In genomic region chr13:100659864-100660456, GRCm38 (mm10) we compare ENCODE assay signal across 9 mouse cellular contexts. TPM values are rescaled to one million over a fixed set of nuclear protein-coding genes. Genes with fewer than 3 reads are reported as not detected.
A peak's percentile ranks its signal among the peaks of the same experiment; 100 is the strongest.
DNase-seq lines count a peak whose midpoint lies in the region; ATAC-seq and TF ChIP-seq lines count a peak whose summit lies in the region.
"Had no signal": no experiment of that assay in that cellular context is flagged by ENCODE, and none has a peak within 500 bp of the region (broad histone marks: within the 10 kb centered on the region; RNA-seq: fewer than 3 reads in every experiment).

No protein-coding gene starts in this region.

- intact Hi-C loops in left cerebral cortex, postnatal 4 days (cut with DNase I), result no loop called here

- WGBS in hindbrain, postnatal 0 days, result 48% methylated on average over 4 of the region's 4 CpGs
- 54% methylated on average over 4 of the region's 4 CpGs for WGBS in midbrain, embryonic 13.5 days

- H3K27me3 ChIP-seq in hindbrain, postnatal 0 days (ENCODE audit: insufficient read depth, low read length), result no peaks in the 10 kb centered on the region
- H3K27me3 ChIP-seq in midbrain, embryonic 13.5 days, result no peaks in the 10 kb centered on the region
- H3K27me3 ChIP-seq: embryonic facial prominence, embryonic 13.5 days had no signal

- peak; percentile 68 for ATAC-seq in erythroblast, adult 5-6 weeks (replicated peaks; ENCODE audit: low FRiP score, poor library complexity, severe bottlenecking)
- ATAC-seq in hindbrain, postnatal 0 days, result peak; percentile 49; the same call in 1 of the 2 replicates
- peak; percentile 43; the same call in 1 of the 2 replicates for ATAC-seq in midbrain, embryonic 13.5 days

- H3K27ac ChIP-seq in hindbrain, postnatal 0 days, result no peak overlapping the region
- no peak overlapping the region for H3K27ac ChIP-seq in midbrain, embryonic 13.5 days
- H3K27ac ChIP-seq: embryonic facial prominence, embryonic 13.5 days had no signal

- no peak overlapping the region for H3K9ac ChIP-seq in hindbrain, postnatal 0 days (replicated peaks; ENCODE audit: low read length)
- H3K9ac ChIP-seq in midbrain, embryonic 13.5 days (replicated peaks), result no peak overlapping the region
- H3K9ac ChIP-seq: embryonic facial prominence, embryonic 13.5 days had no signal

- H3K9me3 ChIP-seq in hindbrain, postnatal 0 days (ENCODE audit: low read length), result no peaks in the 10 kb centered on the region
- H3K9me3 ChIP-seq in midbrain, embryonic 13.5 days, result no peaks in the 10 kb centered on the region
- H3K9me3 ChIP-seq: embryonic facial prominence, embryonic 13.5 days had no signal

- no peaks in the 10 kb centered on the region for H3K4me1 ChIP-seq in hindbrain, postnatal 0 days (ENCODE audit: insufficient read depth, low read length)
- no peaks in the 10 kb centered on the region for H3K4me1 ChIP-seq in midbrain, embryonic 13.5 days (replicated peaks)
- H3K4me1 ChIP-seq: embryonic facial prominence, embryonic 13.5 days had no signal

- no peak for TF ChIP-seq POLR2A in brain, embryonic 14.5 days (IDR thresholded peaks at IDR 0.05; ENCODE audit: borderline replicate concordance, extremely low read depth, insufficient read depth, insufficient read length, poor library complexity, severe bottlenecking)

- TF ChIP-seq CTCF in brain, embryonic 14.5 days (IDR thresholded peaks at IDR 0.05; ENCODE audit: borderline replicate concordance, extremely low read depth, insufficient read depth, insufficient read length), result peak; percentile 83
- TF ChIP-seq CTCF in hindbrain, postnatal 0 days (IDR thresholded peaks at IDR 0.05; ENCODE audit: low read depth), result peak; percentile 91

- H3K4me2 ChIP-seq in hindbrain, postnatal 0 days (ENCODE audit: low read depth, low read length), result no peak overlapping the region
- no peak overlapping the region for H3K4me2 ChIP-seq in midbrain, embryonic 13.5 days (replicated peaks)
- H3K4me2 ChIP-seq: embryonic facial prominence, embryonic 13.5 days had no signal

- H3K36me3 ChIP-seq in hindbrain, postnatal 0 days (ENCODE audit: insufficient read depth, low read length), result no peaks in the 10 kb centered on the region
- H3K36me3 ChIP-seq in midbrain, embryonic 13.5 days, result peaks cover 21% of the 10 kb centered on the region; the same call in 1 of the 2 replicates

- no peak overlapping the region for H3K4me3 ChIP-seq in hindbrain, postnatal 0 days (ENCODE audit: low read length)
- no peak overlapping the region for H3K4me3 ChIP-seq in midbrain, embryonic 13.5 days (replicated peaks)
- H3K4me3 ChIP-seq: embryonic facial prominence, embryonic 13.5 days had no signal

- DNase-seq in ovary, postnatal 14 days (ENCODE audit: low spot score), result peak; percentile 45
- DNase-seq in ovary, adult 18-20 months (ENCODE audit: low spot score), result no peak
- DNase-seq in brain, embryonic 14.5 days (ENCODE audit: low read depth), result peak; percentile 86
- peak; percentile 86 for DNase-seq in hindbrain, postnatal 0 days (ENCODE audit: low spot score)
- peak; percentile 55 for DNase-seq in left cerebral cortex, postnatal 4 days
- DNase-seq in spleen, postnatal 10 days (ENCODE audit: low spot score in 2 of 2), result peak; percentile 43 to 76

RNA-seq across cellular contexts. Expression of gene Taf9, which starts 8.6 kb away (rescaled TPM):
- polyA plus RNA-seq in brain, embryonic 14.5 days (2012; rRNA removed), result 22.4 and 26.8 TPM in 2 replicates
- total RNA-seq in erythroblast, adult 5-6 weeks (2015; ENCODE audit: low replicate concordance), result 3.3 and 15.0 TPM in 2 replicates
- 2.2 and 16.3 TPM in 2 replicates for total RNA-seq in erythroblast, adult 5-6 weeks (2017; ENCODE audit: low replicate concordance)
- total RNA-seq in hindbrain, postnatal 0 days (2014; rRNA removed), result 34.7 and 37.3 TPM in 2 replicates
- polyA plus RNA-seq in hindbrain, postnatal 0 days (2015; fragmentation: Nextera tagmentation; extraction: Ambion mirVana), result 38.0 and 42.8 TPM in 2 replicates
- 10 to 100 TPM; 22.9 to 31.8 TPM for total RNA-seq in left cerebral cortex, postnatal 4 days (2021)
- polyA plus RNA-seq in midbrain, embryonic 13.5 days (2015; fragmentation: Nextera tagmentation; extraction: Ambion mirVana), result 21.6 and 24.0 TPM in 2 replicates

RNA-seq across cellular contexts. Expression of gene Rad17, which starts 9.1 kb away (rescaled TPM):
- 15.7 and 16.7 TPM in 2 replicates for polyA plus RNA-seq in brain, embryonic 14.5 days (2012; rRNA removed)
- total RNA-seq in erythroblast, adult 5-6 weeks (2015; ENCODE audit: low replicate concordance), result 10.7 and 19.2 TPM in 2 replicates
- total RNA-seq in erythroblast, adult 5-6 weeks (2017; ENCODE audit: low replicate concordance), result 14.7 and 20.5 TPM in 2 replicates
- 10.0 and 13.1 TPM in 2 replicates for total RNA-seq in hindbrain, postnatal 0 days (2014; rRNA removed)
- polyA plus RNA-seq in hindbrain, postnatal 0 days (2015; fragmentation: Nextera tagmentation; extraction: Ambion mirVana), result 12.3 and 14.1 TPM in 2 replicates
- 10 to 100 TPM; 15.3 to 16.0 TPM for total RNA-seq in left cerebral cortex, postnatal 4 days (2021)
- 20.9 and 21.2 TPM in 2 replicates for polyA plus RNA-seq in midbrain, embryonic 13.5 days (2015; fragmentation: Nextera tagmentation; extraction: Ambion mirVana)

RNA-seq across cellular contexts. Expression of gene Ak6, which starts 9.2 kb away (rescaled TPM):
- 211 and 231 TPM in 2 replicates for polyA plus RNA-seq in brain, embryonic 14.5 days (2012; rRNA removed)
- total RNA-seq in erythroblast, adult 5-6 weeks (2015; ENCODE audit: low replicate concordance), result 84.9 and 114 TPM in 2 replicates
- 38.1 and 53.0 TPM in 2 replicates for total RNA-seq in erythroblast, adult 5-6 weeks (2017; ENCODE audit: low replicate concordance)
- total RNA-seq in hindbrain, postnatal 0 days (2014; rRNA removed), result 101 and 123 TPM in 2 replicates
- polyA plus RNA-seq in hindbrain, postnatal 0 days (2015; fragmentation: Nextera tagmentation; extraction: Ambion mirVana), result 320 and 328 TPM in 2 replicates
- total RNA-seq in left cerebral cortex, postnatal 4 days (2021), result 100 to 1,000 TPM; 129 to 141 TPM
- polyA plus RNA-seq in midbrain, embryonic 13.5 days (2015; fragmentation: Nextera tagmentation; extraction: Ambion mirVana), result 339 and 353 TPM in 2 replicates

RNA-seq across cellular contexts. Expression of gene Ccdc125, which starts 9.6 kb away (rescaled TPM):
- polyA plus RNA-seq in brain, embryonic 14.5 days (2012; rRNA removed), result 0.81 and 1.4 TPM in 2 replicates
- 8.8 and 13.2 TPM in 2 replicates for total RNA-seq in erythroblast, adult 5-6 weeks (2015; ENCODE audit: low replicate concordance)
- total RNA-seq in erythroblast, adult 5-6 weeks (2017; ENCODE audit: low replicate concordance), result 17.0 and 18.6 TPM in 2 replicates
- 0.21 and 0.36 TPM in 2 replicates for total RNA-seq in hindbrain, postnatal 0 days (2014; rRNA removed)
- polyA plus RNA-seq in hindbrain, postnatal 0 days (2015; fragmentation: Nextera tagmentation; extraction: Ambion mirVana), result 1.3 and 1.4 TPM in 2 replicates
- total RNA-seq in left cerebral cortex, postnatal 4 days (2021), result under 1 TPM; 0.86 to 0.93 TPM
- polyA plus RNA-seq in midbrain, embryonic 13.5 days (2015; fragmentation: Nextera tagmentation; extraction: Ambion mirVana), result 1.5 and 2.1 TPM in 2 replicates

RNA-seq across cellular contexts. Expression of gene Marveld2, which starts 43.2 kb away (rescaled TPM):
- polyA plus RNA-seq in brain, embryonic 14.5 days (2012; rRNA removed), result 1.7 and 2.3 TPM in 2 replicates
- total RNA-seq in erythroblast, adult 5-6 weeks (2015; ENCODE audit: low replicate concordance), result 0.63 TPM in 1 of 2 replicates, not detected in the other
- total RNA-seq in erythroblast, adult 5-6 weeks (2017; ENCODE audit: low replicate concordance), result 0.26 TPM in 1 of 2 replicates, not detected in the other
- total RNA-seq in hindbrain, postnatal 0 days (2014; rRNA removed), result 2.1 and 3.8 TPM in 2 replicates
- 2.9 and 3.2 TPM in 2 replicates for polyA plus RNA-seq in hindbrain, postnatal 0 days (2015; fragmentation: Nextera tagmentation; extraction: Ambion mirVana)
- 1 to 10 TPM; 1.6 to 2.0 TPM for total RNA-seq in left cerebral cortex, postnatal 4 days (2021)
- 1.5 and 2.3 TPM in 2 replicates for polyA plus RNA-seq in midbrain, embryonic 13.5 days (2015; fragmentation: Nextera tagmentation; extraction: Ambion mirVana)
